Mouse (Mus musculus) spleen, adult 10 weeks (tissue): Measurements from ENCODE around the gene Tmem143. TPM values are rescaled to one million over a fixed set of nuclear protein-coding genes. Genes with fewer than 3 reads are reported as not detected.

ENCODE experiments used
- polyA plus RNA-seq: library from polyadenylated mRNA; stranded (reverse); fragments of 350-450 nt; fragmentation: Illumina TruSeq; extraction: RNeasy Lipid Tissue Mini Kit (QIAGEN cat#74804); gene quantifications from one replicate; pipeline ENCODE4 v1.2.3, GENCODE M21; 2015; ENCODE audit warnings: low replicate concordance; ENCODE audit not compliant: insufficient read depth

The Tmem143 gene
- polyA plus RNA-seq, result 2.7 TPM

DNA sequence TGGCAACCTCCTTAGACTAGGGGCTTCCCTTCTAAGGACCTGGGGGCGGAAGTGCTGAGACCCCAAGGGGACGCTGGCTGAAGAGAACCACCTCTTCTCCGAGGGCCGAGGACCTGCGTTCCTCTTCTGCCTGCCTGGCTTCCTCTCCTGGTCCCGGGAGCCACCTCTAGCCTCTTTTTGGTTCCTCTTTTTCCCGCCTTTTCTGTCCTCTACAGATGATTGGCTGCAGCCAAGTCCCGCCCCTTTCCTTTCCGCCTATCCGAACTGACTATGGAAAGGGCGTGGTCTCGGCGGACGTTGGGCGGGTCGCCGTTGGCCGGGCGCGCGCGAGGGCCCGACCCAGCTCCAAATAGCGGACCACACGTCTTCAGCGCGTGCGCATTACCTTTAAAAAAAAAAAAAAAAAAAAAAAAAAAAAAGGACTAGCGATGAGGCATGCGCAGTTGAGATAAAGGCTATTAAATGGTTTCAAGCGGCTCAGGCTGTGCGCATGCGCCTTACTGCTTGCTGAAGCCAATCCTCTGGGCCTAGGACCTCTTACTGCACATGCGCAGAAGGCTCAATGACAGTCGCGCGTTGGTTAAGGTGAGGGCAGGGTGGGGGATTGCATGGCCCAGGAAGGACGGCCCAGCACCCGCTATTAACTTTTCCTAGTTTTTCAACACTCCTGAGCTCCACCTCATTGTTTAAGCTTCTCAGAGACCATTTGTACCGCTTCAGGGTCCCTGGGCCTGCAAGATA, at the start of gene Tmem143, which contains the start of gene Syngr4:
TSS of gene Tmem143 (plus strand) at position 425 of the 741 bp plus-strand sequence.
TSS of gene Syngr4 (minus strand) at position 198 of the 741 bp plus-strand sequence.

DNA sequence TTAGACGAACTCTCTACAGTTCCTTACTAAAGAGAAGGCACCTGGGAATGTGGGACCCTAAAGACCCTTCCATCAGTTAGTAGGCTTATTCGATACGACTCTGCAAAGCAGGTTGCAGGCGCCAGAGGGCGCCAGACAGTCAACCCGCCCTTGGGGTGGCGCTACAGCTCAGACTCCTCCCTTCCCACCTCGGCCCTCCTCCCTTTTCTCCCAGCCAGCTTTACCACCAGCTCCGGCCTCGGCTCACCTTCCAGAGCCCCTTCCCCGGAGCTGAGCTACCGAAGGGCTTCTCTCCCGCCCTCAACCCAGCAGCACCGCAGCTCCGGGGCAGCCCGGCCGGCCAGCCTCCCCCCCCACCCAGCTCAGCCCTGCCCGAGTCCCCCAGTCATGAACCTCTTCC, 24.1 kb upstream of the Tmem143 start, which contains the start of gene Kdelr1:
TSS of gene Kdelr1 (plus strand) at position 149 of the 400 bp plus-strand sequence.

DNA sequence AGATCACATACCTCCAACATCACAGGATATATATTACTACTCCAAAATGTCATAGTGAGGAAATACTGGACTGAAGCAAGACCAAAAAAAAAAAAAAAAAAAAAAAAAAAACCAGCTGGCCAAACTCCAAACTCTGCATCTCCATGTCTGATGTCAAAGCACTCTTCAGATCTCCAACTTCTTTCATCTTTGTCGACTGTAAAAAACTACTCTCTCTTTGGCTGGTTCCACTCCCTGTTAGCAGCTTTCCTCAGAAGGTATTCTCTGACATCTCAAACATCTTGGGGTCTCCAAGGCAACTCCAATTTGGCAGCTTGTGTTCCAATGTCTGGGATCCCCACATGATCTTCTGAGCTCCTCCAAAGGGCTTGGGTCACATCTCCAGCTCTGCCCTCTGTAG, 18.5 kb upstream of the Tmem143 start, which contains the start of gene Grin2d:
TSS of gene Grin2d (minus strand) at position 101 of the 400 bp plus-strand sequence.

DNA sequence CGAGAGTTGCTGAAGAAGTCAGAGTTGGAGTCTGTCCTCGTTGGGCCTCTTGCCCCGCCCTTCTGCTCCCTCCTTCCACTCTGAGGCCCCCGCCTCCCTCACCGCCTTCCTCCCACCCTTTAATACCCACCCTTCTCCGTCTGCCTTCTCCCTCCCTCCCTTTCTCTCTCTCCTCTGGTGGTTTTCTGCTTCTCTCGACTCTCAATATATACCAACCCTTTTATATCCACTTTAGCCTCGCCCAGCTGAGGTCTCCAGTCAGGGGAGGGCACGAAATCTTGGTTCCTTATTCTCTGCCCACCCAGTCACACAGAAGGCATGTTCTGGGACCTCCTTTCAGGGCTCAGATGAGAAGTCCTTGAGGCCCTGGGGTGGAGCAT, 24.5 kb downstream of the Tmem143 start, which contains the start of gene Emp3:
TSS of gene Emp3 (minus strand) at position 163 of the 380 bp plus-strand sequence.

DNA sequence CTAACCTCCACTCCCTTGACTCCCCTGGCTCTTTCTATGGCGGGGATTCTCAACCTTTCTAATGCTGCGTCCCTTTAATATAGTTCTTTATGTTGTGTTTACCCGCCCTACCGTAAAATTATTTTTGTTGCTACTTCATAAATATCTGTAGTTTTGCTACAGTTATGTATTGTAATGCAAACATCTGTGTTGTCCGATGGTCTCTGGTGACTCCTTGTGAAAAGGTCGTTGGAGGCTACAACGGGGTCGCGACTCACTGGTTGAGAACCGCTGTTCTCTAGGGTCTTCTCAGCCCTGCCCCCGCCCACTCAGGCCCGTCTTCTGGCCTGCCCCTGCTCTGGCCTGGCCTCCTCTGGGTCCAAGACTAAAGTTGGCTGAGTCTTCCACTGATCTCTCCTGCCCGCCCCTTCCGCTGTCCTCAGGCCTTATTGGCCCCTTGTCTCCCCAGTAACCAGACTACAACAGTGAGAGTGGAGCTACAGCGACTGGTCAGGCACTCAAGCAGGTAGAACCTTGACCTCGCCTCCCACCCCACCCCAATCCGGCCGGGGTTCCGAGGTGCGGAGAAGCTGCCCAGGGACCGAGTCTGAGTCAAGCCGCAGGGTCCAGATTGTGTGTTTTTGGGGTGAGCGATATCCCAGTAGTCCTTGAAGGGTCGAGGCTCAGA, 27.2 kb downstream of the Tmem143 start, which contains the start of gene Ccdc114:
TSS of gene Ccdc114 (plus strand) at position 311 of the 667 bp plus-strand sequence.

Other genes with a start within 250 kb of the Tmem143 start
- not detected for gene Fut2, start 230.5 kb upstream of the Tmem143 start, polyA plus RNA-seq
- gene Ntn5, start 212.9 kb upstream of the Tmem143 start, polyA plus RNA-seq, result not detected
- gene Sec1, start 202.5 kb upstream of the Tmem143 start, polyA plus RNA-seq, result 0.12 TPM
- 0.83 TPM for gene Car11, start 197.1 kb upstream of the Tmem143 start, polyA plus RNA-seq
- 14.8 TPM for gene Dbp, start 191.9 kb upstream of the Tmem143 start, polyA plus RNA-seq
- gene Rpl18, start 181.5 kb upstream of the Tmem143 start, polyA plus RNA-seq, result 565 TPM
- 5.7 TPM for gene Sphk2, start 178.9 kb upstream of the Tmem143 start, polyA plus RNA-seq
- gene Fam83e, start 175.7 kb upstream of the Tmem143 start, polyA plus RNA-seq, result 0.17 TPM
- gene Spaca4, start 171.1 kb upstream of the Tmem143 start, polyA plus RNA-seq, result not detected
- not detected for gene Lmtk3, start 113.2 kb upstream of the Tmem143 start, polyA plus RNA-seq
- gene Sult2b1, start 112.3 kb upstream of the Tmem143 start, polyA plus RNA-seq, result 0.25 TPM
- 52.5 TPM for gene Cyth2, start 82.4 kb upstream of the Tmem143 start, polyA plus RNA-seq
- gene Kcnj14, start 72.2 kb upstream of the Tmem143 start, polyA plus RNA-seq, result not detected
- gene Grwd1, start 66.0 kb upstream of the Tmem143 start, polyA plus RNA-seq, result 9.6 TPM
- 76.4 TPM for gene Kdelr1, start 24.2 kb upstream of the Tmem143 start, polyA plus RNA-seq
- gene Grin2d, start 18.6 kb upstream of the Tmem143 start, polyA plus RNA-seq, result 0.11 TPM
- not detected for gene Syngr4, start 227 bp upstream of the Tmem143 start, polyA plus RNA-seq
- gene Emp3, start 24.5 kb downstream of the Tmem143 start, polyA plus RNA-seq, result 90.7 TPM
- gene Ccdc114, start 27.1 kb downstream of the Tmem143 start, polyA plus RNA-seq, result 2.7 TPM
- gene Abcc6, start 133.4 kb downstream of the Tmem143 start, polyA plus RNA-seq, result not detected
- 17.6 TPM for gene Nomo1, start 136.8 kb downstream of the Tmem143 start, polyA plus RNA-seq
- not detected for gene Kcnj11, start 203.8 kb downstream of the Tmem143 start, polyA plus RNA-seq